Mouse (Mus musculus) limb, embryonic 13.5 days (tissue): ENCODE measurements around the gene Itgb5. TPM values are rescaled to one million over a fixed set of nuclear protein-coding genes. Genes with fewer than 3 reads are reported as not detected.
A peak's percentile ranks its signal among the peaks of the same experiment; 100 is the strongest.

Experiments
- ATAC-seq: fragments of 200-750 bp; cut with Nextera tagmentation; 2 replicates; pipeline ENCODE4 v1.8.0; 2017; ENCODE audit warnings: low read depth, moderate number of reproducible peaks, moderate TSS enrichment; ENCODE audit not compliant: low FRiP score
- H3K27ac ChIP-seq: fragments of 300-500 bp; sonication (generic); 2 replicates; pipeline ENCODE4 v1.5.1; 2015; ENCODE audit warnings: inconsistent platforms, mild to moderate bottlenecking, moderate library complexity
- H3K27me3 ChIP-seq: fragments of 300-500 bp; sonication (generic); 2 replicates; pipeline ENCODE4 v1.6.1; 2015; ENCODE audit warnings: mild to moderate bottlenecking, inconsistent platforms
- H3K36me3 ChIP-seq: fragments of 300-500 bp; sonication (generic); 2 replicates; pipeline ENCODE4 v1.6.1; 2015; ENCODE audit warnings: inconsistent platforms, mild to moderate bottlenecking, moderate library complexity
- H3K4me1 ChIP-seq: fragments of 300-500 bp; sonication (generic); 2 replicates; pipeline ENCODE4 v1.6.1; 2015; ENCODE audit warnings: inconsistent platforms
- H3K4me2 ChIP-seq: fragments of 300-500 bp; sonication (generic); replicated peaks from 2 replicates; pipeline ENCODE4 v1.6.1; 2015; ENCODE audit warnings: inconsistent platforms, mild to moderate bottlenecking, moderate library complexity
- H3K4me3 ChIP-seq: fragments of 300-500 bp; sonication (generic); 2 replicates; pipeline ENCODE4 v1.5.1; 2015; ENCODE audit warnings: moderate library complexity, mild to moderate bottlenecking, inconsistent platforms
- H3K9ac ChIP-seq: fragments of 300-500 bp; sonication (generic); 2 replicates; pipeline ENCODE4 v1.6.1; 2015; ENCODE audit warnings: mild to moderate bottlenecking, inconsistent platforms
- H3K9me3 ChIP-seq: fragments of 300-500 bp; sonication (generic); 2 replicates; pipeline ENCODE4 v1.6.1; 2016; ENCODE audit warnings: inconsistent platforms
- WGBS: fragments of 180-500 bp; shearing (Covaris S2); methylation state at CpG from one replicate; pipeline ENCODE4 v1.1.7; 2015; 5-methylcytosine and 5-hydroxymethylcytosine counted together
- polyA plus RNA-seq: library from polyadenylated mRNA; unstranded; fragments of >200 nt; fragmentation: Nextera tagmentation; extraction: Ambion mirVana; gene quantifications from 2 replicates; pipeline ENCODE4 v1.2.1, GENCODE M21; 2015

The Itgb5 gene
- polyA plus RNA-seq, 1 experiment from 2014 or later = 59.6 TPM

DNA sequence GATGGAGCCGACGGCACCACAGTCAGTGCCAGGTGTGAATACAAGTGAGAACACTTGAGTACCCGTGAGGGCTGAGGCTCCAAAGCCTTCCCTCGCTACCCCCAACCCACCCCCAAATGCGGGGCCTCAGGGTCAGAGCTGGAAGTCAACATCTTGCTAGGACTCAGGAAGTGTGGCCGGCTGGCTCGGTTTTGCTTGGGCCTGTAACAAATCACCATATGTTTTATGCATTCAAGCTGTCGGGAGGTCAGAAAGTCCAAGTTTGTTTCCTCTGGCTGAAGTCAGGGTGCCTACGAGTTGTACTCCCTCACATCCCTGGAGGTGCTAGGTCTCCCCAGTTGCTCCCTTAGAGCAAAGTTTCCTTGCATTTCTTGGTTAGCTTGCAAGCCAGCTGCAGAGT, 110.2 kb downstream of the Itgb5 start:
- H3K9me3 ChIP-seq = no peaks in the 10 kb centered on the region
- no peak overlapping the region; the same call in 1 of the 2 replicates for H3K27ac ChIP-seq
- peaks cover 14% of the 10 kb centered on the region for H3K36me3 ChIP-seq
- H3K4me1 ChIP-seq = peaks cover 79% of the 10 kb centered on the region
- 23% methylated on average over 9 of the region's 9 CpGs for WGBS
- ATAC-seq = no peak
- no peak overlapping the region for H3K4me2 ChIP-seq
- H3K4me3 ChIP-seq = no peak overlapping the region
- no peaks in the 10 kb centered on the region for H3K27me3 ChIP-seq
- H3K9ac ChIP-seq = no peak overlapping the region

GRCm38 (mm10) chr16:33940095-33940494, 110.6 kb downstream of the Itgb5 start:
- no peak for ATAC-seq
- no peak overlapping the region for H3K4me3 ChIP-seq
- WGBS = 76% methylated on average over 5 of the region's 5 CpGs
- no peaks in the 10 kb centered on the region for H3K27me3 ChIP-seq
- H3K36me3 ChIP-seq = peaks cover 19% of the 10 kb centered on the region
- no peak overlapping the region for H3K9ac ChIP-seq
- no peak overlapping the region; the same call in 1 of the 2 replicates for H3K27ac ChIP-seq
- H3K4me2 ChIP-seq = no peak overlapping the region
- no peaks in the 10 kb centered on the region for H3K9me3 ChIP-seq
- H3K4me1 ChIP-seq = peaks cover 79% of the 10 kb centered on the region

DNA sequence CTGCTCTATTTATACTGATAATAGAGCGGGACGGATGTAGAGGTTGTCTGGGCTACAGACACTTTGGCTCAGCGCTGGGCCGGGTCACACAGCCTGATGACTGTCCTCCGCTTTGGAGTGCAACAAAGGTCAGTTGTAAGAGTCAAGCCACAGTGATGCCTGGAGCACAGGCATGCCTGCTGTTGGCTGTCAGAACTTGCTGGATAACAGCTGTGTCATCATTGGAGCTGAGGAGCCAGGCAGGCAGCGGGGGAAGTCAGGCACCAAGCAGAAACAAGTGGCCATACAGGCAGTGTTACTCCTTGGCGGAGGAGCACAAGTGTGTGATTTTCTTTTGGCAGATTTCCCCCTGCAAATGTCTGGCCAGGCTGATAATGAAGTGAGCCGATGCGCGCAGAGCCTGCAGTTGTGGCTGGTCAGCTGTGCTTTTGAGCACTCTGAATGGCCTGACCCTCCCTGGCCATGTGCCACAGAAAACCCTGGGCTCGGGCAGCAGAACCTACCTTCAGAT, 111.9 kb downstream of the Itgb5 start:
- no peaks in the 10 kb centered on the region for H3K27me3 ChIP-seq
- 67% methylated on average over 11 of the region's 11 CpGs for WGBS
- peaks cover 83% of the 10 kb centered on the region for H3K4me1 ChIP-seq
- no peak overlapping the region for H3K9ac ChIP-seq
- H3K27ac ChIP-seq = peak overlapping the region; percentile 48; the same call in 1 of the 2 replicates
- H3K4me3 ChIP-seq = no peak overlapping the region
- ATAC-seq = no peak
- H3K9me3 ChIP-seq = no peaks in the 10 kb centered on the region
- H3K36me3 ChIP-seq = peaks cover 25% of the 10 kb centered on the region
- no peak overlapping the region for H3K4me2 ChIP-seq

DNA sequence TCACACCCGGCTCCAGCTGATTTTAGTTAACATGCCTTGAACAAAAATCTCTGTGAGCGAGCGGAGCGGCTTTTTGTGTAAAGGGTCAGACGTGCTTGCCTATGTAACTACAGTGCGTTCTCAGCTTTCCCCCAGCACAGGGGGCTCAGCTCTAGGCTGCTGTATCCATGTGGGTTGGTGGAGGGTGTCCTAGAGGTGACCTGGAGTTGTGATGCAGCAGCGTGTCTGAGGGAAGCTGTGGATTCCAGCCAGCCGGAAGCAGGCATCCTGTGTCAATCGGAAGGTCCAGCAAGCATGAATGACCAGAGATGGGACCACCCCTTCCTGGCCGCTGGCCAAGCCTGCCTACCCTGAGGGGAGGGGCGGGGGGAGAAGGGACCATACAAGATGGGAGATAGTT, 112.9 kb downstream of the Itgb5 start:
- Histone ChIP-seq H3K27me3 (no peaks in the 10 kb centered on the region), H3K36me3 (peaks cover 35% of the 10 kb centered on the region), H3K4me1 (peaks cover 80% of the 10 kb centered on the region), H3K9me3 (no peaks in the 10 kb centered on the region), H3K9ac (peak overlapping the region; percentile 39; the same call in 1 of the 2 replicates), H3K4me2 (peak overlapping the region; percentile 17; the same call in 1 of the 2 replicates), H3K4me3 (no peak overlapping the region), H3K27ac (no peak overlapping the region)
- ATAC-seq = no peak
- 50% methylated on average over 11 of the region's 11 CpGs for WGBS

DNA sequence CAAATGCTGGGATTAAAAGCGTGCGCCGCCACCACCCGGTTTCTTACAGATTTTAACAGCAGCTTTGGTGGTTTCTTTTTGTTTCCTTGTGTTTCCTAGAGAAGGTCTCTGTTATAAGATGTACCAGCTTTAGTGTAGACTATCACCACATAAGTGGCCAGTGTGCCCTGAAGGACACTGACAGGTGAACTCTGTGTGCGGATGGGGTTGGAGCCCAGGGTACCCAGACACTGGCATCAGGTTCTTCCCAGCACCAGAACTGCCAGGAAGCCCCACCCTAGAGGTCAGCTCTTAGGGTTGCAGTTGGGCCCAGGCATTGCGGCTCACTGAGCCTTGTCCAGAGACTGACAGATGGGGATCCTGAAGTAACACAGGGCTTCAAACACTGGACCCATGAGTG, 113.9 kb downstream of the Itgb5 start:
- WGBS = 97% methylated on average over 6 of the region's 6 CpGs
- no peak for ATAC-seq
- no peak overlapping the region for H3K9ac ChIP-seq
- no peak overlapping the region for H3K4me2 ChIP-seq
- peaks cover 70% of the 10 kb centered on the region for H3K4me1 ChIP-seq
- H3K4me3 ChIP-seq = no peak overlapping the region
- no peak overlapping the region for H3K27ac ChIP-seq
- H3K9me3 ChIP-seq = no peaks in the 10 kb centered on the region
- H3K36me3 ChIP-seq = peaks cover 45% of the 10 kb centered on the region
- no peaks in the 10 kb centered on the region for H3K27me3 ChIP-seq

GRCm38 (mm10) chr16:33944126-33944525, 114.7 kb downstream of the Itgb5 start:
- H3K4me2 ChIP-seq = no peak overlapping the region
- H3K4me3 ChIP-seq = no peak overlapping the region
- H3K4me1 ChIP-seq = peaks cover 63% of the 10 kb centered on the region
- no peaks in the 10 kb centered on the region for H3K9me3 ChIP-seq
- 89% methylated on average over 4 of the region's 4 CpGs for WGBS
- H3K27me3 ChIP-seq = no peaks in the 10 kb centered on the region
- H3K9ac ChIP-seq = no peak overlapping the region
- no peak for ATAC-seq
- H3K36me3 ChIP-seq = peaks cover 53% of the 10 kb centered on the region
- no peak overlapping the region for H3K27ac ChIP-seq

GRCm38 (mm10) chr16:33944772-33945171, 115.3 kb downstream of the Itgb5 start:
- H3K27me3 ChIP-seq = no peaks in the 10 kb centered on the region
- H3K4me1 ChIP-seq = peaks cover 56% of the 10 kb centered on the region
- no peaks in the 10 kb centered on the region for H3K9me3 ChIP-seq
- no peak overlapping the region for H3K9ac ChIP-seq
- peaks cover 59% of the 10 kb centered on the region for H3K36me3 ChIP-seq
- H3K4me3 ChIP-seq = no peak overlapping the region
- no peak overlapping the region for H3K4me2 ChIP-seq
- no peak for ATAC-seq
- WGBS = 20% methylated on average over 6 of the region's 6 CpGs
- 0 out of 2 replicates have a peak overlapping the region, but pooled peaks have one; percentile 3 for H3K27ac ChIP-seq

- Histone ChIP-seq H3K4me2 (no peak overlapping the region), H3K9me3 (no peaks in the 10 kb centered on the region), H3K9ac (no peak overlapping the region; the same call in 1 of the 2 replicates), H3K4me3 (no peak overlapping the region), H3K36me3 (peaks cover 57% of the 10 kb centered on the region), H3K27me3 (no peaks in the 10 kb centered on the region), H3K27ac (no peak overlapping the region), H3K4me1 (peaks cover 45% of the 10 kb centered on the region)
- ATAC-seq = no peak
- 46% methylated on average over 7 of the region's 7 CpGs for WGBS
These were observed 116.6 kb downstream of the Itgb5 start for GRCm38 (mm10) chr16:33946021-33946420.

DNA sequence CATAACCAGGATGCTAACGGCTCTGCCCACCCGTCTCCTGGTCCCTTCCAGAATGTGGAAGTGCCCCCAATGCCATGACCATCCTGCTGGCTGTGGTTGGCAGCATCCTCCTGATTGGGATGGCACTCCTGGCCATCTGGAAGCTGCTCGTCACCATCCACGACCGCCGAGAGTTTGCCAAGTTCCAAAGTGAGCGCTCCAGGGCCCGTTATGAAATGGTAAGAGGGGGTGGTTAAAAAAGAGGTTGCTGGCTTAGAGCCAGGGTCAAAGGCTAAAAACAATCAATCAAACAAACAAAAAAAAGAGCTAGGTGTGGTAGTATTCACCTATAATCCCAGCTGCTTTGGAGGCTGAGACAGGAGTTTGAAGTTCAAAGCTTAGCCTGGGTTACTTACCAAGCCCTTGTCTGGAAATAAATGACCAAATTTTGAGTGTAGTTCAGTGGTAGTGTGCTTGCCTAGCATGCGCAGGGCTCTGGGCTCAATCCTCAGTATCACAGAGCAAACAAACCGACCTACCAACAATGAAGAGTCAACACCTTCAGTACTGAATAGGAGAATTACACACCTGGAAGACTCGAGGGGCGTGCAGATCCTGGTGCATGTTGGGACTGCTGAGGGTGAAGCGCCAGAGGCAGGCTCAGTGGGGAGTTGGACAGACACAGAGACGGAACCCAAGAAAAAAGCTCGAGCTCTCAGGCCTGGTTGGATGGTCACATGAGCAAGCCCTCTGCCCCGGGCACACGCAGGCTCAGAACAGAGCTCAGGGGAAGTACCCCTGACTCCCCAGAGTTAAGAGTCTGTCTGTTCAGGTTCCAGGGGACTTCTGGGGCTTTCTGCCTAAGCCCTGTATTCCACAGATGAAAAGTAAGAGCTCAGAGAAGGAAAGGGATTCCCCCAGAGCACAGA, 118.5 kb downstream of the Itgb5 start:
- no peak overlapping the region for H3K4me2 ChIP-seq
- peaks cover 26% of the 10 kb centered on the region for H3K4me1 ChIP-seq
- no peak for ATAC-seq
- H3K27me3 ChIP-seq = no peaks in the 10 kb centered on the region
- H3K9ac ChIP-seq = no peak overlapping the region
- no peak overlapping the region for H3K27ac ChIP-seq
- H3K4me3 ChIP-seq = no peak overlapping the region
- H3K36me3 ChIP-seq = peaks cover 54% of the 10 kb centered on the region
- WGBS = 83% methylated on average over 17 of the region's 17 CpGs
- H3K9me3 ChIP-seq = no peaks in the 10 kb centered on the region

DNA sequence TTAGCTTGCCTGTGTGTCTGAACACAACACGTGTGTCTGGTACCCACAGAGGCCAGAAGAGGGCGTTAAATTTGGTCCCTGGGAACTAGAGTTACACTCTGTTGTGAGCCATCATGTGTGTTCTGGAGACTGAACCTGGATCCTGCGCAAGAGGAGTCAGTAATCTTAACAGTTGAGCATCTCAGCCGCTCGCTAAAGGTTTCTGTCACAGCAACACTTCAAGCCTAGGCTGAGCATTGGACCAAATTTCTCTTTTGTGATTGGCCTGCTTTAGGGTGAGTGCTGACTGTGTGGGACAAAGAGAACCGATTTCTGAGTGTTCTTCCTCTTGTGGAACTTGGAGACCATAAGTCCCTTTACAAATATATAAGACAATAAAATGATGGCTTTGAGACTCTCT, 120.9 kb downstream of the Itgb5 start:
- Histone ChIP-seq H3K9me3 (no peaks in the 10 kb centered on the region), H3K4me1 (peaks cover 14% of the 10 kb centered on the region), H3K27me3 (no peaks in the 10 kb centered on the region), H3K4me3 (no peak overlapping the region), H3K4me2 (no peak overlapping the region), H3K27ac (no peak overlapping the region), H3K9ac (no peak overlapping the region), H3K36me3 (peaks cover 74% of the 10 kb centered on the region)
- 84% methylated on average over 6 of the region's 6 CpGs for WGBS
- no peak for ATAC-seq

DNA sequence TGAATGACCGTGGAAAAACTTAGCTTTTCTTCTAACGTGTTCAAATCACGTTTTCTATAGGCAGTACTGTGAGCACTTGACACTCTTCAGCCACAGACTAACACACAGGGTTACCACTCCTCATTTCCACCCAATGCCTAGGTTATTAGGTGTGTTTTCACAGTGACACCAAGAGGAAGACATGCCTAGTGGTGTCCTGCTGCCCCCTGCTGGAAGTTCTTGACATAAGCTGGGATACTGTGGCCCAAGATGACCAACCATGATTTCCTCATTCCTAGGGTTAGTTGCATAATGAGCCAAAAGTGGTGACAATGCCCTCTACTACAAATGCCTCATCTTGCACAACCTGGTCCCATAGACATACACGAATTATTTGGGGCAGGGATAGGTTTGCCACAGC, 121.4 kb downstream of the Itgb5 start:
- no peak overlapping the region for H3K9ac ChIP-seq
- H3K4me1 ChIP-seq = peaks cover 9% of the 10 kb centered on the region
- peak; percentile 68; the same call in 1 of the 2 replicates for ATAC-seq
- H3K4me2 ChIP-seq = no peak overlapping the region
- H3K27ac ChIP-seq = no peak overlapping the region
- H3K27me3 ChIP-seq = no peaks in the 10 kb centered on the region
- no peaks in the 10 kb centered on the region for H3K9me3 ChIP-seq
- H3K4me3 ChIP-seq = no peak overlapping the region
- WGBS = 29% methylated on average over 4 of the region's 4 CpGs
- H3K36me3 ChIP-seq = peaks cover 78% of the 10 kb centered on the region

DNA sequence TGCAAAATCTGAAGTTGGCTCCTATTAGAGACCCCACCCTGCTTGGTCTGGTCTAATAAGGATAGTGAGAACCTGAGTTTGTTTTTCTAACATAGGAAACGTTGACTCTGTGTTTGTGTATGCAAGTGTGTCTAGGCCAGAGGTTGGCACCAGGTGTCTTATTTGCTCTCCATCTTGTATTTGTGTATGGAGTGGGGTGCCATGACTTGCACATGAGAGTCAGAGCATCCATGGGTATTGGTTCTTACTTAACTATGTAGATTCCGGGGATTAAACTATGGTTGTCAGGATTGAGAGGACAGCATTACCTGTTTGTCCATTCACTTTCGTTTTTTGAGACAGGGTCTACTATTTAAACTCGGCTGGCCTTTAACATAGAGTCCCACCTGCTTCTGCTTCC, 123.5 kb downstream of the Itgb5 start:
- peaks cover 78% of the 10 kb centered on the region for H3K36me3 ChIP-seq
- H3K4me2 ChIP-seq = no peak overlapping the region
- no peak for ATAC-seq
- no peaks in the 10 kb centered on the region for H3K27me3 ChIP-seq
- H3K9ac ChIP-seq = no peak overlapping the region
- no peaks in the 10 kb centered on the region for H3K4me1 ChIP-seq
- H3K4me3 ChIP-seq = no peak overlapping the region
- H3K9me3 ChIP-seq = no peaks in the 10 kb centered on the region
- H3K27ac ChIP-seq = no peak overlapping the region
- 83% methylated on average over 4 of the region's 4 CpGs for WGBS
